Mouse (Mus musculus): ENCODE measurements around the gene Aldh4a1.

DNA sequence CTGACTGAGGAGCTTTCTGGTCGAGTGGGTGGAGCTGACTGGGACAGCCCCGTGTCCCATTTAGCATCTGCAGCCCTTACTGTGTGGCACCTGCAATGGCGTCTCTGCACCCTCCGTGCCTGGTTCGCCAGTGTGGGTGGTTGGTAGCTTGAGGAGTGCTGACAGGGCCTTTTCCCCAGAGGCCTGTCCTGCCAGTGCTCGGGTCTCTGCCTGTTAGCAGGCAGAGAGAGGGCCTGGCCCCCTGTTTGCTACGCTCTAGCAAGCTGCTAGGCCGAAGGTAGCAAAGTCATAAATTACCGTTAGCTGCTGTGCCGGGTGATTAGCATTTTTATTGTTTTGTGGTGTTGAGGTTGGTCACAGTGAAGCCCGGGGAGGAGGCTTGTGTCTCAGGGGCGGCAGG, 17.1 kb downstream of the Aldh4a1 start:
- no peak for TF ChIP-seq ZNF384 (IDR thresholded peaks at IDR 0.05; ENCODE audit: low read depth, low read length)
- TF ChIP-seq HCFC1 (IDR thresholded peaks at IDR 0.05; ENCODE audit: borderline replicate concordance, insufficient read depth, low read length): no peak
- no peak for TF ChIP-seq ZC3H11A (IDR thresholded peaks at IDR 0.05; ENCODE audit: borderline replicate concordance, low read depth, low read length)
